Mouse (Mus musculus) lung, adult 10 weeks (tissue): ENCODE results near the gene Atat1. TPM values are rescaled to one million over a fixed set of nuclear protein-coding genes. Genes with fewer than 3 reads are reported as not detected.

Source experiments
- polyA plus RNA-seq: library from polyadenylated mRNA; stranded (reverse); fragments of 350-450 nt; fragmentation: Illumina TruSeq; extraction: RNeasy Lipid Tissue Mini Kit (QIAGEN cat#74804); gene quantifications from one replicate; pipeline ENCODE4 v1.2.3, GENCODE M21; 2014; ENCODE audit warnings: low read depth, low replicate concordance; ENCODE audit not compliant: insufficient read depth

Atat1 gene
- polyA plus RNA-seq = 10.0 TPM

DNA sequence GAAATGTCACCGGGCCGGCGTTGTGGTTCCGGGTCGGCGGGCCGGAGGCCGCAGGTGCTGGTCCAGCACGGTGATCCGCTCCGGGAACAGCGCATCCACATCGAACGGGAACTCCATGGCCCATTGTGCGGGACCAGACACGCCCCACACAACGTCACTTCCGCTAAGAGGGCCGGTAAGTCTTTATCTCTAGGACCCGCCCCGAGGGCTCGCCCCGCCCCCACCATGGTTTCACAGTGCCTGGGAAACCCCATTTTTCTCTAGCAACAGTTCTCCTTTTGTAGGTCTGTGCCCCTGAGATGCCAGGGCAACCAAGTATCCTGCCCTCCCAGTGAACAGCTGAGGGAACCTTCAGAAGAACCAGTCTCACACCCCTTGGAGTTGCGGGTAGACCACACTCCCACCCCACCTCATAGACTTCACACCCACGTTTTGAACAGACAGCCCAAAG lies at the start of gene Atat1:
Atat1 (minus strand) TSS at position 157 of the 451 bp plus-strand sequence.

GRCm38 (mm10) chr17:35916297-35917142 lies 6.6 kb upstream of the Atat1 start, which contains the start of the genes Mrps18b and Ppp1r10:
Gene Mrps18b, minus strand, starts transcription at chr17:35916389.
Gene Ppp1r10, plus strand, starts transcription at chr17:35916434.

GRCm38 (mm10) chr17:35896781-35897643 lies 12.9 kb downstream of the Atat1 start, which contains the start of gene 2310061I04Rik:
Gene 2310061I04Rik, minus strand, starts transcription at chr17:35897431.

GRCm38 (mm10) chr17:35879245-35880057 lies 30.4 kb downstream of the Atat1 start, which contains the start of gene Dhx16:
Gene Dhx16, plus strand, starts transcription at chr17:35879819.

DNA sequence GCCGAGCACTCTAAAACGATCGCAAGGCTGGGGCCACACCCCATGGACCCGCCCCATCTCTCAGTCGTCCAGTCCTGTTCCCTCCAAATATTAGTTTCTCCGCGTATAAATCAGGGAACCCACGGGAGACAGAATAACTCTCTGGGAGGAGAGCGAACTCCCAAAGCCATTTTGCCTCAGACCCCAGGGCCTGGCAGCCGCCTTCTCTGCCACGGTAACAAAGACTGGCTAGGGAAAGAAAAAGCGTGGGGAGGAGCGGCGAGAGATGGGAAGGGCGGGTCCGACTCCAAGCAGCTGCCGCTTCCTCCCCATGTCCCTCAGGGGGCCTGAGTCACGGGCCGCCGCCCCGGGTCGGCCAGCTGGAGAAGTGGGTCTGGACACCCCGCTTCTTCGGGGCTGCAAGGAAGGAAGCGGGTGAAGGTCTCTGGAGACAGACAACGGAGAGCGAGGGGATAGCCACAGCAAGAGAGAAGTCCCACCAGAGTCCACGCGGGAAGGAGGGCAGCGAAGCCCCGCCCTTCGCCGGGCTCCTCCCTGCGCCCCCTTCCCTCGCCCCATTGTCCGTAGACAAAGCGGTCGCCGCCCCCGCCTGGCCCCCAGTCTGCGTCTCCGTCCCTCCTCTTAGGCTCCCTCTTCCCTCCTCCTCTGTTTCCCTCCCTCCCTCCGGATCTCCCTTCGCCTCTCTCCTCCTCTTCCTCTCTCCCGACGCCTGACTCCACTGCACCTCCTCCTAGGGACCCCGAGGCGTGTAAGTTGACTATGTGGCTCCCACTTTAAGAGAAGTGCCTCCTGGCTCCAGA lies 44.2 kb downstream of the Atat1 start, which contains the start of gene Ppp1r18:
Ppp1r18 (plus strand) TSS at position 113 of the 800 bp plus-strand sequence.

GRCm38 (mm10) chr17:35861198-35861857 lies 48.5 kb downstream of the Atat1 start, which contains the start of gene Nrm:
Gene Nrm, plus strand, starts transcription at chr17:35861318.

Other genes starting within 250 kb of the Atat1 start
- 8.7 TPM for gene Vars2, start 242.5 kb downstream of the Atat1 start, polyA plus RNA-seq
- 16.5 TPM for gene Gtf2h4, start 236.3 kb downstream of the Atat1 start, polyA plus RNA-seq
- 18.8 TPM for gene Ddr1, start 205.5 kb downstream of the Atat1 start, polyA plus RNA-seq
- gene Ier3, start 88.4 kb downstream of the Atat1 start, polyA plus RNA-seq = 135 TPM
- 81.2 TPM for gene Flot1, start 86.8 kb downstream of the Atat1 start, polyA plus RNA-seq
- 117 TPM for gene Tubb5, start 71.8 kb downstream of the Atat1 start, polyA plus RNA-seq
- gene Mdc1, start 68.6 kb downstream of the Atat1 start, polyA plus RNA-seq = 4.5 TPM
- 8.9 TPM for gene Nrm, start 48.8 kb downstream of the Atat1 start, polyA plus RNA-seq
- gene Ppp1r18, start 44.5 kb downstream of the Atat1 start, polyA plus RNA-seq = 36.0 TPM
- 44.7 TPM for gene Dhx16, start 30.3 kb downstream of the Atat1 start, polyA plus RNA-seq
- gene 2310061I04Rik, start 12.6 kb downstream of the Atat1 start, polyA plus RNA-seq = 22.0 TPM
- 31.5 TPM for gene Mrps18b, start 6.3 kb upstream of the Atat1 start, polyA plus RNA-seq
- 14.3 TPM for gene Ppp1r10, start 6.4 kb upstream of the Atat1 start, polyA plus RNA-seq
- gene Abcf1, start 59.7 kb upstream of the Atat1 start, polyA plus RNA-seq = 33.7 TPM
- gene Gnl1, start 69.8 kb upstream of the Atat1 start, polyA plus RNA-seq = 39.1 TPM
- gene Prr3, start 70.2 kb upstream of the Atat1 start, polyA plus RNA-seq = 8.8 TPM
- 14.2 TPM for gene H2-T24, start 110.5 kb upstream of the Atat1 start, polyA plus RNA-seq
- 217 TPM for gene H2-T23, start 122.8 kb upstream of the Atat1 start, polyA plus RNA-seq
- gene H2-T22, start 132.7 kb upstream of the Atat1 start, polyA plus RNA-seq = 80.8 TPM
- not detected for gene Gm6034, start 132.9 kb upstream of the Atat1 start, polyA plus RNA-seq
- not detected for gene Gm11127, start 148.3 kb upstream of the Atat1 start, polyA plus RNA-seq
- gene Gm19684, start 211.6 kb upstream of the Atat1 start, polyA plus RNA-seq = not detected
- gene Gm7030, start 219.3 kb upstream of the Atat1 start, polyA plus RNA-seq = not detected